Mouse (Mus musculus) MEL (cell line): ENCODE results near the gene Kcnj4. TPM values are rescaled to one million over a fixed set of nuclear protein-coding genes. Genes with fewer than 3 reads are reported as not detected.

Experiments used
- DNase-seq: peaks from one replicate; pipeline ENCODE4 v3.0.0; 2011; ENCODE audit warnings: low read depth, low spot score
- H3K27ac ChIP-seq: 2 replicates; pipeline ENCODE4 v1.5.1; 2012; ENCODE audit warnings: low read depth, mild to moderate bottlenecking, control low read depth, low read length, moderate library complexity; ENCODE audit not compliant: control insufficient read depth
- H3K27me3 ChIP-seq, 2 experiments: fragments of 150-350 bp in 1 of 2; sonication (generic) in 1 of 2; 2 replicates each; pipeline ENCODE4 v1.6.1; 2012; ENCODE audit warnings: low read length in 2 of 2, mild to moderate bottlenecking in 2 of 2, improper control_type of control experiment in 1 of 2, moderate library complexity in 1 of 2; ENCODE audit not compliant: insufficient read depth in 2 of 2, control insufficient read depth in 1 of 2
- H3K36me3 ChIP-seq, 2 experiments: 2 replicates each; pipeline ENCODE4 v1.6.1; 2012 to 2014; ENCODE audit warnings: low read length in 2 of 2, improper control_type of control experiment in 1 of 2, inconsistent platforms in 1 of 2, mild to moderate bottlenecking in 1 of 2; ENCODE audit not compliant: insufficient read depth in 2 of 2, control insufficient read depth in 1 of 2
- H3K4me1 ChIP-seq, 2 experiments: fragments of 150-350 bp in 1 of 2; sonication (generic) in 1 of 2; 2 replicates each; pipeline ENCODE4 v1.6.1; 2012; ENCODE audit warnings: low read length in 2 of 2, improper control_type of control experiment in 1 of 2, mild to moderate bottlenecking in 1 of 2; ENCODE audit not compliant: insufficient read depth in 2 of 2, control insufficient read depth in 1 of 2
- H3K4me3 ChIP-seq, 2 experiments: fragments of 150-350 bp in 1 of 2; sonication (generic) in 1 of 2; 2 replicates each; pipeline ENCODE4 v1.5.1; 2012; ENCODE audit warnings: low read depth in 2 of 2, low read length in 2 of 2, mild to moderate bottlenecking in 2 of 2, moderate library complexity in 2 of 2, control low read depth in 1 of 2, improper control_type of control experiment in 1 of 2; ENCODE audit not compliant: control insufficient read depth in 1 of 2, insufficient read depth in 1 of 2
- H3K79me2 ChIP-seq: 2 replicates; pipeline ENCODE4 v1.6.1; 2012; ENCODE audit warnings: mild to moderate bottlenecking, low read length, moderate library complexity; ENCODE audit not compliant: control insufficient read depth, poor library complexity, insufficient read depth
- H3K9ac ChIP-seq: 2 replicates; pipeline ENCODE4 v1.6.1; 2012; ENCODE audit warnings: low read depth, mild to moderate bottlenecking, control low read depth, low read length, moderate library complexity; ENCODE audit not compliant: control insufficient read depth, poor library complexity, severe bottlenecking
- H3K9me3 ChIP-seq: fragments of 150-350 bp; sonication (generic); replicated peaks from 2 replicates; pipeline ENCODE4 v1.6.1; 2012; ENCODE audit warnings: mild to moderate bottlenecking, low read length, improper control_type of control experiment, moderate library complexity; ENCODE audit not compliant: insufficient read depth
- CHD2 ChIP-seq: IDR thresholded peaks from 2 replicates; pipeline ENCODE4 v1.6.1; 2011; ENCODE audit warnings: low read length, improper control_type of control experiment
- HCFC1 ChIP-seq: IDR thresholded peaks from 2 replicates; pipeline ENCODE4 v1.6.1; 2012; ENCODE audit warnings: low read depth, mild to moderate bottlenecking, inconsistent platforms, low read length, improper control_type of control experiment, moderate library complexity
- MAX ChIP-seq: IDR thresholded peaks from 2 replicates; pipeline ENCODE4 v1.6.1; 2011; ENCODE audit warnings: low read length, improper control_type of control experiment
- MYC ChIP-seq: IDR thresholded peaks from 2 replicates; pipeline ENCODE4 v1.6.1; 2011; ENCODE audit warnings: low read depth, mild to moderate bottlenecking, low read length, improper control_type of control experiment, moderate library complexity
- SMC3 ChIP-seq: IDR thresholded peaks from 2 replicates; pipeline ENCODE4 v1.6.1; 2011; ENCODE audit warnings: low read depth, low read length, improper control_type of control experiment
- TBP ChIP-seq: IDR thresholded peaks from 2 replicates; pipeline ENCODE4 v1.8.0; 2011; ENCODE audit warnings: low read depth, low read length, improper control_type of control experiment
- USF2 ChIP-seq, 2 experiments: IDR thresholded peaks; 2 replicates each; pipeline ENCODE4 v1.6.1; 2011 to 2012; ENCODE audit warnings: improper control_type of control experiment in 2 of 2, low read length in 2 of 2, borderline replicate concordance in 1 of 2, inconsistent platforms in 1 of 2, low read depth in 1 of 2, mild to moderate bottlenecking in 1 of 2; ENCODE audit not compliant: insufficient read depth in 1 of 2
- ZC3H11A ChIP-seq: IDR thresholded peaks from 2 replicates; pipeline ENCODE4 v1.6.1; 2012; ENCODE audit warnings: low read depth, mild to moderate bottlenecking, inconsistent platforms, low read length, improper control_type of control experiment
- ZMIZ1 ChIP-seq: IDR thresholded peaks from 2 replicates; pipeline ENCODE4 v1.6.1; 2012; ENCODE audit warnings: low read depth, mild to moderate bottlenecking, inconsistent platforms, low read length, improper control_type of control experiment, moderate library complexity
- polyA plus RNA-seq, 2 experiments: library from polyadenylated mRNA; stranded (reverse) in 1 of 2; unstranded in 1 of 2; fragments of >175 nt in 1 of 2; fragments of >200 nt in 1 of 2; gene quantifications; 2 replicates each; pipeline versions ENCODE4 v1.2.1 to v1.2.4; 2012; ENCODE audit warnings: low replicate concordance in 2 of 2, low read depth in 1 of 2; ENCODE audit not compliant: insufficient read length in 2 of 2, insufficient read depth in 1 of 2, missing spikeins in 1 of 2
- total RNA-seq: library from RNA; depleted of rRNA; stranded (reverse); fragments of 300-350 nt; gene quantifications from 2 replicates; pipeline ENCODE4 v1.2.3, GENCODE M21; 2012; rRNA removed

The Kcnj4 gene
- total RNA-seq (not detected in 2 replicates), polyA plus RNA-seq (under 1 TPM in 1 of 2 experiments, not detected in 1; 0.07 TPM)

- TF ChIP-seq TBP: no peak
- TF ChIP-seq HCFC1: no peak
- no peak within 1 kb of the TSS for H3K4me3 ChIP-seq
These were observed at the start of gene Kcnj4 for GRCm38 (mm10) chr15:79504707-79505452. Gene Kcnj4 (minus strand): TSS chr15:79505241.

GRCm38 (mm10) chr15:79552566-79552965, 47.5 kb upstream of the Kcnj4 start:
- no peak overlapping the region for H3K4me3 ChIP-seq
- no peaks in the 10 kb centered on the region for H3K79me2 ChIP-seq
- DNase-seq: no peak
- no peaks in the 10 kb centered on the region for H3K9me3 ChIP-seq
- no peaks in the 10 kb centered on the region for H3K4me1 ChIP-seq
- no peak overlapping the region for H3K9ac ChIP-seq
- peaks cover 1 to 2% of the 10 kb centered on the region in 2 experiments; a peak in 2 of 4 replicates for H3K27me3 ChIP-seq
- H3K36me3 ChIP-seq: no peaks in the 10 kb centered on the region
- TF ChIP-seq SMC3 (no peak), USF2 (IDR thresholded peaks at IDR 0.05; ENCODE audit: borderline replicate concordance in 1 of 2, insufficient read depth in 1 of 2, low read depth in 1 of 2, low read length in 2 of 2) (no peak), CHD2 (no peak), ZC3H11A (no peak), MAX (no peak), MYC (no peak), ZMIZ1 (no peak)
- no peak overlapping the region for H3K27ac ChIP-seq

More at GRCm38 (mm10) chr15:79504707-79505452, at the start of gene Kcnj4:
- no peaks in the 10 kb centered on the region for H3K36me3 ChIP-seq
- H3K9me3 ChIP-seq: no peaks in the 10 kb centered on the region
- no peak within 1 kb of the TSS for H3K9ac ChIP-seq
- H3K27me3 ChIP-seq: peaks cover 0 to 3% of the 10 kb centered on the region in 2 experiments; a peak in 1 of 4 replicates
- no peak within 1 kb of the TSS for H3K27ac ChIP-seq
- H3K4me1 ChIP-seq: no peaks in the 10 kb centered on the region
- no peaks in the 10 kb centered on the region for H3K79me2 ChIP-seq
- no peak for DNase-seq

- no peaks in the 10 kb centered on the region for H3K9me3 ChIP-seq
- H3K9ac ChIP-seq: no peak overlapping the region
- peaks cover 29% of the 10 kb centered on the region for H3K79me2 ChIP-seq
- H3K27ac ChIP-seq: no peak overlapping the region
- no peak for DNase-seq
- TF ChIP-seq CHD2: no peak
- TF ChIP-seq, all 39 proteins: peak for 0
- Histone ChIP-seq H3K4me3 (no peak overlapping the region), H3K36me3 (peaks cover 0 to 19% of the 10 kb centered on the region in 2 experiments; a peak in 2 of 4 replicates), H3K4me1 (peaks cover 0 to 12% of the 10 kb centered on the region in 2 experiments; a peak in 2 of 4 replicates), H3K27me3 (peaks cover 1 to 2% of the 10 kb centered on the region in 2 experiments; a peak in 2 of 4 replicates)
These were observed 43.2 kb upstream of the Kcnj4 start for GRCm38 (mm10) chr15:79548226-79548625.
